Comparison of ENCODE assay signal across 8 mouse cellular contexts in genomic region chr19:46304908-46305333, GRCm38 (mm10). TPM values are rescaled to one million over a fixed set of nuclear protein-coding genes. Genes with fewer than 3 reads are reported as not detected.
DNase-seq lines count a peak whose midpoint lies in the region; ATAC-seq and TF ChIP-seq lines count a peak whose summit lies in the region.

No protein-coding gene starts in this region.

- intact Hi-C loops in gastrocnemius, adult 2 months (cut with DNase I): no loop called here
- intact Hi-C loops in left cerebral cortex, postnatal 4 days (cut with DNase I): loop anchor here (5.0 kb wide), 1 partner anchor 168 kb away; no protein-coding TSS in a partner anchor

- peaks cover 4% of the 10 kb centered on the region; the same call in 1 of the 2 replicates for H3K36me3 ChIP-seq in intestine, embryonic 15.5 days
- no peaks in the 10 kb centered on the region for H3K36me3 ChIP-seq in midbrain, embryonic 16.5 days (ENCODE audit: control insufficient read depth, insufficient read depth, low read length)

- peak overlapping the region; percentile 98 for H3K4me2 ChIP-seq in intestine, embryonic 15.5 days (replicated peaks)
- peak overlapping the region; percentile 80 for H3K4me2 ChIP-seq in midbrain, embryonic 16.5 days (ENCODE audit: low read length)

- no peak for TF ChIP-seq CTCF in gastrocnemius, adult 2 months (IDR thresholded peaks at IDR 0.05)

- H3K27me3 ChIP-seq in intestine, embryonic 15.5 days (replicated peaks): no peaks in the 10 kb centered on the region
- peaks cover 29% of the 10 kb centered on the region for H3K27me3 ChIP-seq in midbrain, embryonic 16.5 days (ENCODE audit: control insufficient read depth, insufficient read depth, low read depth, low read length)

- 0% methylated on average over 34 of the region's 34 CpGs for WGBS in intestine, embryonic 15.5 days
- WGBS in midbrain, embryonic 16.5 days: under 1% methylated on average over 34 of the region's 34 CpGs

- peak overlapping the region; percentile 89 for H3K4me3 ChIP-seq in gastrocnemius, adult 2 months
- H3K4me3 ChIP-seq in intestine, embryonic 15.5 days (replicated peaks): peak overlapping the region; percentile 68
- peak overlapping the region; percentile 45 for H3K4me3 ChIP-seq in midbrain, embryonic 16.5 days (ENCODE audit: low read depth, low read length)

- H3K9me3 ChIP-seq in intestine, embryonic 15.5 days: no peaks in the 10 kb centered on the region
- H3K9me3 ChIP-seq in midbrain, embryonic 16.5 days (replicated peaks; ENCODE audit: control insufficient read depth, low read length, poor library complexity, severe bottlenecking): no peaks in the 10 kb centered on the region

- peak overlapping the region; percentile 96 for H3K27ac ChIP-seq in gastrocnemius, adult 2 months
- peak overlapping the region; percentile 83 for H3K27ac ChIP-seq in intestine, embryonic 15.5 days
- no peak overlapping the region for H3K27ac ChIP-seq in midbrain, embryonic 16.5 days (ENCODE audit: low read length)

- DNase-seq in gastrocnemius, adult 2 months: peak; percentile 48
- DNase-seq in gastrocnemius, adult 18-20 months (ENCODE audit: low spot score): no peak
- peak; percentile 42 for DNase-seq in embryo, embryonic 11 days
- DNase-seq in frontal cortex, postnatal 14 days (ENCODE audit: low spot score in 2 of 2): no peak
- DNase-seq in left cerebral cortex, postnatal 4 days: no peak

- peaks cover 24% of the 10 kb centered on the region for H3K4me1 ChIP-seq in intestine, embryonic 15.5 days (replicated peaks)
- H3K4me1 ChIP-seq in midbrain, embryonic 16.5 days (ENCODE audit: control insufficient read depth, insufficient read depth, low read length): peaks cover 22% of the 10 kb centered on the region

- peak; percentile 42 for ATAC-seq in CD4-positive, CD25-positive, alpha-beta regulatory T cell, adult 4 months
- peak; percentile 64 for ATAC-seq in intestine, embryonic 15.5 days
- 0 out of 2 replicates have a peak, but pooled peaks have one; percentile 22 for ATAC-seq in midbrain, embryonic 16.5 days

- peak overlapping the region; percentile 71 for H3K9ac ChIP-seq in intestine, embryonic 15.5 days
- H3K9ac ChIP-seq in midbrain, embryonic 16.5 days (ENCODE audit: low read depth, low read length): peak overlapping the region; percentile 54

RNA-seq across cellular contexts. Expression of gene Nfkb2, which starts 0.8 kb away (rescaled TPM):
- total RNA-seq in gastrocnemius, adult 2 months (2021): 1 to 10 TPM; 8.2 to 8.5 TPM
- 10 to 100 TPM in 1 of 2 experiments, 1 to 10 TPM in 1; 7.7 to 10.9 TPM for total RNA-seq in gastrocnemius, adult 18-20 months (2021)
- polyA plus RNA-seq in CD4-positive, CD25-positive, alpha-beta regulatory T cell, adult 4 months (2017; shearing (Covaris generic)): 10 to 100 TPM; 17.3 to 18.8 TPM
- 10.0 and 10.3 TPM in 2 replicates for polyA plus RNA-seq in intestine, embryonic 15.5 days (2015; fragmentation: Nextera tagmentation; extraction: Ambion mirVana)
- 1.3 and 1.5 TPM in 2 replicates for polyA plus RNA-seq in midbrain, embryonic 16.5 days (2015; fragmentation: Nextera tagmentation; extraction: Ambion mirVana)
- 1 to 10 TPM; 2.5 to 2.8 TPM for total RNA-seq in left cerebral cortex, postnatal 4 days (2021)

RNA-seq across cellular contexts. Expression of gene Psd, which starts 22.0 kb away (rescaled TPM):
- total RNA-seq in gastrocnemius, adult 2 months (2021): under 1 TPM; 0.14 to 0.36 TPM
- total RNA-seq in gastrocnemius, adult 18-20 months (2021): under 1 TPM; 0.09 to 0.11 TPM
- polyA plus RNA-seq in CD4-positive, CD25-positive, alpha-beta regulatory T cell, adult 4 months (2017; shearing (Covaris generic)): 1 to 10 TPM; 3.8 to 6.5 TPM
- polyA plus RNA-seq in intestine, embryonic 15.5 days (2015; fragmentation: Nextera tagmentation; extraction: Ambion mirVana): 34.8 and 36.2 TPM in 2 replicates
- 129 and 146 TPM in 2 replicates for polyA plus RNA-seq in midbrain, embryonic 16.5 days (2015; fragmentation: Nextera tagmentation; extraction: Ambion mirVana)
- 100 to 1,000 TPM; 670 to 671 TPM for total RNA-seq in left cerebral cortex, postnatal 4 days (2021)

RNA-seq across cellular contexts. Expression of gene Fbxl15, which starts 23.1 kb away (rescaled TPM):
- total RNA-seq in gastrocnemius, adult 2 months (2021): 1 to 10 TPM; 2.9 to 3.8 TPM
- total RNA-seq in gastrocnemius, adult 18-20 months (2021): 1 to 10 TPM; 3.5 to 3.9 TPM
- 1 to 10 TPM; 5.1 TPM for polyA plus RNA-seq in CD4-positive, CD25-positive, alpha-beta regulatory T cell, adult 4 months (2017; shearing (Covaris generic))
- 15.6 and 16.7 TPM in 2 replicates for polyA plus RNA-seq in intestine, embryonic 15.5 days (2015; fragmentation: Nextera tagmentation; extraction: Ambion mirVana)
- polyA plus RNA-seq in midbrain, embryonic 16.5 days (2015; fragmentation: Nextera tagmentation; extraction: Ambion mirVana): 49.5 and 51.3 TPM in 2 replicates
- 10 to 100 TPM; 22.3 to 23.4 TPM for total RNA-seq in left cerebral cortex, postnatal 4 days (2021)

RNA-seq across cellular contexts. Expression of gene Cuedc2, which starts 33.6 kb away (rescaled TPM):
- 10 to 100 TPM; 58.2 to 67.6 TPM for total RNA-seq in gastrocnemius, adult 2 months (2021)
- 10 to 100 TPM; 59.8 to 65.7 TPM for total RNA-seq in gastrocnemius, adult 18-20 months (2021)
- 10 to 100 TPM; 56.3 to 62.6 TPM for polyA plus RNA-seq in CD4-positive, CD25-positive, alpha-beta regulatory T cell, adult 4 months (2017; shearing (Covaris generic))
- polyA plus RNA-seq in intestine, embryonic 15.5 days (2015; fragmentation: Nextera tagmentation; extraction: Ambion mirVana): 126 and 138 TPM in 2 replicates
- polyA plus RNA-seq in midbrain, embryonic 16.5 days (2015; fragmentation: Nextera tagmentation; extraction: Ambion mirVana): 313 and 332 TPM in 2 replicates
- 100 to 1,000 TPM; 221 to 222 TPM for total RNA-seq in left cerebral cortex, postnatal 4 days (2021)

RNA-seq across cellular contexts. Expression of gene Mfsd13a, which starts 36.0 kb away (rescaled TPM):
- total RNA-seq in gastrocnemius, adult 2 months (2021): 1 to 10 TPM in 1 of 2 experiments, under 1 TPM in 1; 0.82 to 1.2 TPM
- 1 to 10 TPM; 1.6 to 1.9 TPM for total RNA-seq in gastrocnemius, adult 18-20 months (2021)
- polyA plus RNA-seq in CD4-positive, CD25-positive, alpha-beta regulatory T cell, adult 4 months (2017; shearing (Covaris generic)): 10 to 100 TPM in 1 of 2 experiments, 1 to 10 TPM in 1; 3.8 to 10.5 TPM
- polyA plus RNA-seq in intestine, embryonic 15.5 days (2015; fragmentation: Nextera tagmentation; extraction: Ambion mirVana): 13.5 and 14.2 TPM in 2 replicates
- polyA plus RNA-seq in midbrain, embryonic 16.5 days (2015; fragmentation: Nextera tagmentation; extraction: Ambion mirVana): 10.7 and 11.8 TPM in 2 replicates
- 10 to 100 TPM; 16.8 to 18.3 TPM for total RNA-seq in left cerebral cortex, postnatal 4 days (2021)

Comparison
In these comparisons a context has a peak if more than half of its experiments do, and no peak if none do; other contexts are left out.
1. DNase-seq: peak in gastrocnemius, adult 2 months (single experiment) and embryo, embryonic 11 days (single experiment); none in gastrocnemius, adult 18-20 months (single experiment), frontal cortex, postnatal 14 days (0 of 2) and left cerebral cortex, postnatal 4 days (single experiment).
2. RNA of gene Psd, which starts 22.0 kb away (total RNA-seq): 670 to 671 TPM in left cerebral cortex, postnatal 4 days; 0.14 to 0.36 TPM in gastrocnemius, adult 2 months and 0.09 to 0.11 TPM in gastrocnemius, adult 18-20 months; every median in the first group is over 100 times any median in the second.
3. RNA of gene Fbxl15, which starts 23.1 kb away (total RNA-seq): 22.3 to 23.4 TPM in left cerebral cortex, postnatal 4 days; 3.5 to 3.9 TPM in gastrocnemius, adult 18-20 months and 2.9 to 3.8 TPM in gastrocnemius, adult 2 months; every median in the first group is over 4 times any median in the second.
4. Peak in every context shown above with its lines, with median percentiles within 50 percentile points of each other: H3K4me3 ChIP-seq and ATAC-seq.